Mouse (Mus musculus): ENCODE measurements at regions not wholly inside any gene's neighbourhood (a gene's known extent, or its start where the extent isn't known, plus 50 kb on each side); places are given as distances from the start of the nearest gene placed in this dataset.

- 87% methylated on average over 1 of the region's 1 CpGs for WGBS
- Histone ChIP-seq H3K9me3 (no peaks in the 10 kb centered on the region), H3K27ac (replicated peaks) (no peak overlapping the region), H3K27me3 (no peaks in the 10 kb centered on the region), H3K4me2 (replicated peaks) (no peak overlapping the region), H3K36me3 (no peaks in the 10 kb centered on the region), H3K4me1 (no peaks in the 10 kb centered on the region), H3K4me3 (no peak overlapping the region), H3K9ac (replicated peaks) (no peak overlapping the region)
- ATAC-seq (ENCODE audit: low FRiP score, low read depth): no peak
Measured at GRCm38 (mm10) chr19:20194511-20194910, 196.2 kb downstream of the Anxa1 start.

DNA sequence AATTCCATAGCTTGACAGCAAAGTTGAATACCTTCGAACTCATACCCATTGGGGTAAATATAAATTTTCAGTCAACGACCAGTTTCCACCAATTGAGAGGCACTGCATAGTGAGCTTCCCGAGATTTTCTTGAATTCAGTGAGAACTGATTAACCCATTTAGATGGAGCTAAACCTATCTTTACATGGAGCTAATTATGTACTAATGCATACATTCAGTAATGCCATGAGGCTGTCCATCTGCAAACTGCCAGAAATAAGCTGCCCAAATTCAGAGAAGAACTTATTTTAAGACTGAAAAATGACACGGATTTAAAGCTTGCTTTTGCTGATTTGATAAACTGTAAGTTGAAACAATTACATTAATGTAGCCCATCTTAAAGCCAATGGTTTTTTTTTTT is 208.9 kb downstream of the Anxa1 start:
- 83% methylated on average over 4 of the region's 4 CpGs for WGBS
- H3K9ac ChIP-seq (replicated peaks): no peak overlapping the region
- no peak for ATAC-seq (ENCODE audit: low FRiP score, low read depth)
- H3K36me3 ChIP-seq: no peaks in the 10 kb centered on the region
- no peaks in the 10 kb centered on the region for H3K9me3 ChIP-seq
- no peak overlapping the region for H3K4me3 ChIP-seq
- H3K4me1 ChIP-seq: no peaks in the 10 kb centered on the region
- H3K27ac ChIP-seq (replicated peaks): no peak overlapping the region
- H3K27me3 ChIP-seq: no peaks in the 10 kb centered on the region
- no peak overlapping the region for H3K4me2 ChIP-seq (replicated peaks)

DNA sequence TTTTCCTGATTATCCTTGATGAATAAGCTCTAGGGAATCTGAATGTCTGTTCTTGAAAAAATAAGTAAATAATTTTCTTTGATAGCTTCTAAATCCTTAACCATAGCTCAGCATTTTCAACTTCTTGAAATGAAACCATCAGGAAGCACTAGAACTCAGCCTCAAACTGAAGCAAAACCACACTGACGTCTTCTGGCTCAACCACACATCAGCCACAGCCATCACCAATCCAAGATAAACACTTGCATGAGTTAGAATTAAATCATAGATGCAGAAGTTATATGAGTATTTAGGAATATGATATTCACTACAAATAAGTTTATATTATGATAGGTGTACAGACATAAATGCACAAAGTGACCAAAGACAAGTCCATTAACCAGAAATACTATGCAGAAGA is 229.2 kb downstream of the Anxa1 start:
- H3K9ac ChIP-seq (replicated peaks): no peak overlapping the region
- no peak overlapping the region for H3K27ac ChIP-seq (replicated peaks)
- no peak for ATAC-seq (ENCODE audit: low FRiP score, low read depth)
- no peaks in the 10 kb centered on the region for H3K4me1 ChIP-seq
- H3K4me2 ChIP-seq (replicated peaks): no peak overlapping the region
- H3K27me3 ChIP-seq: no peaks in the 10 kb centered on the region
- WGBS: 87% methylated on average over 1 of the region's 1 CpGs
- no peaks in the 10 kb centered on the region for H3K9me3 ChIP-seq
- no peaks in the 10 kb centered on the region for H3K36me3 ChIP-seq
- H3K4me3 ChIP-seq: no peak overlapping the region

- WGBS: 78% methylated on average over 1 of the region's 1 CpGs
Measured at GRCm38 (mm10) chr19:20156398-20156937, 234.3 kb downstream of the Anxa1 start.

DNA sequence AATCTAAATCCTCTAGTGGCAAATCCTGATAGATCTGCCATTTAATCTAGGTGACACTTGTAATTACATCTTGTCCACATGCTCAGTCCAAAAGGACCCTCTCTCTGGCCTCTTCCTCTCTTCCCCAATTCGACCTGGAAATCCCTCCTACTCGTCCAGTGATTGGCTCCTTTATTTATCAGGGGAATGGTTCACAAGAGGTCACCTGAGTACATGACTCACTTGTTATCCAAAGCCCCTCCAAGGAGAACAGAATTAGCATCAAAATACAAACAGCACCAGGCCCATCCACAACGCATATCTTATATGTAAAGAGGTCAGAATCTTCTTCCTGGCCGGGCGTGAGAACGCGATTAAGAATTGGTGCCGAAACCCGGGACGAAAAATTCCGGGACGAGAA is 251.2 kb downstream of the Anxa1 start:
- no peak for ATAC-seq (ENCODE audit: low FRiP score, low read depth)
- Histone ChIP-seq H3K9ac (replicated peaks) (no peak overlapping the region), H3K9me3 (peaks cover 10% of the 10 kb centered on the region; the same call in 1 of the 2 replicates), H3K4me1 (no peaks in the 10 kb centered on the region), H3K27ac (replicated peaks) (no peak overlapping the region), H3K4me2 (replicated peaks) (no peak overlapping the region), H3K27me3 (no peaks in the 10 kb centered on the region), H3K36me3 (no peaks in the 10 kb centered on the region), H3K4me3 (no peak overlapping the region)
- WGBS: 92% methylated on average over 12 of the region's 12 CpGs

More at GRCm38 (mm10) chr19:20156398-20156937, 234.3 kb downstream of the Anxa1 start:
- Histone ChIP-seq H3K4me2 (replicated peaks) (no peak overlapping the region), H3K27me3 (no peaks in the 10 kb centered on the region), H3K27ac (replicated peaks) (no peak overlapping the region), H3K4me3 (no peak overlapping the region), H3K9ac (replicated peaks) (no peak overlapping the region), H3K4me1 (no peaks in the 10 kb centered on the region), H3K9me3 (no peaks in the 10 kb centered on the region), H3K36me3 (no peaks in the 10 kb centered on the region)
- ATAC-seq (ENCODE audit: low FRiP score, low read depth): no peak

GRCm38 (mm10) chr19:20123546-20124195 is 267.1 kb downstream of the Anxa1 start:
- Histone ChIP-seq H3K4me2 (replicated peaks) (no peak overlapping the region), H3K36me3 (no peaks in the 10 kb centered on the region), H3K9me3 (no peaks in the 10 kb centered on the region), H3K4me1 (0 out of 2 replicates have a peak, but pooled peaks cover 4% of the 10 kb centered on the region), H3K9ac (replicated peaks) (no peak overlapping the region), H3K27ac (replicated peaks) (no peak overlapping the region), H3K27me3 (no peaks in the 10 kb centered on the region), H3K4me3 (no peak overlapping the region)
- ATAC-seq (ENCODE audit: low FRiP score, low read depth): no peak
- 87% methylated on average over 2 of the region's 2 CpGs for WGBS

- H3K27ac ChIP-seq (replicated peaks): no peak overlapping the region
- H3K27me3 ChIP-seq: no peaks in the 10 kb centered on the region
- H3K9ac ChIP-seq (replicated peaks): no peak overlapping the region
- H3K4me1 ChIP-seq: 0 out of 2 replicates have a peak, but pooled peaks cover 4% of the 10 kb centered on the region
- no peak overlapping the region for H3K4me2 ChIP-seq (replicated peaks)
- WGBS: 19% methylated on average over 4 of the region's 4 CpGs
- H3K36me3 ChIP-seq: no peaks in the 10 kb centered on the region
- H3K4me3 ChIP-seq: no peak overlapping the region
- H3K9me3 ChIP-seq: no peaks in the 10 kb centered on the region
- ATAC-seq (ENCODE audit: low FRiP score, low read depth): peak; percentile 87
Measured at GRCm38 (mm10) chr19:20122475-20122874, 268.3 kb downstream of the Anxa1 start.

DNA sequence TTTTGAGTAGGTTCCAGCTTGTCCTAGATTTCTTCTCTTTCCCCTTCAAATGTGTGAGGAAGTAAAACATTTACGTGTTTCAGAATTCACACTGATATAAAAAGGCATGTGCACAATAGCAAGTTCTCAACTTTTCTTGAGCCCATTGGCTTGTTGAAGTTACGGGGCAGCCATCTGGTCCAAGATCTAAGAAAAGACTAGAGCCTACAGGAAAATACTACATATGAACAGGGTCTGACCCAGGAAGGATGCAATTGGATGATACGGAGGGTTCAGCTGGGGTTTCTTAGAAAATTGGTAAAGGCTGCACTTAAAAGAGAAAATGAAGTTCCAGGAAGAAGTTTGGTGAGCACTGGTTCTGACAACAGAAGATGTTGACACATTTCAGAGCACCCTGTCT is 276.5 kb downstream of the Anxa1 start:
- Histone ChIP-seq H3K4me2 (replicated peaks) (no peak overlapping the region), H3K27ac (replicated peaks) (no peak overlapping the region), H3K4me3 (no peak overlapping the region), H3K36me3 (no peaks in the 10 kb centered on the region), H3K27me3 (no peaks in the 10 kb centered on the region), H3K9me3 (no peaks in the 10 kb centered on the region), H3K4me1 (no peaks in the 10 kb centered on the region), H3K9ac (replicated peaks) (no peak overlapping the region)
- no peak for ATAC-seq (ENCODE audit: low FRiP score, low read depth)
- 88% methylated on average over 3 of the region's 3 CpGs for WGBS
